Mouse (Mus musculus) mouse embryonic stem cell (cell line): ENCODE data around the gene Slc31a2.

Source experiments
- in situ Hi-C, 2 experiments: fragments of 300-500 bp; cut with MboI; formaldehyde crosslinking; loops; 1 replicate in 1 of 2; 3 replicates in 1 of 2; pipeline ENCODE4 v1.14.3; 2019 to 2020; ENCODE audit warnings: low sequenced_read_pairs in 2 of 2, low pct_unique_long_range_greater_than_20kb in 1 of 2, mixed read lengths in 1 of 2; ENCODE audit not compliant: unreplicated experiment in 1 of 2

Gene Slc31a2

DNA sequence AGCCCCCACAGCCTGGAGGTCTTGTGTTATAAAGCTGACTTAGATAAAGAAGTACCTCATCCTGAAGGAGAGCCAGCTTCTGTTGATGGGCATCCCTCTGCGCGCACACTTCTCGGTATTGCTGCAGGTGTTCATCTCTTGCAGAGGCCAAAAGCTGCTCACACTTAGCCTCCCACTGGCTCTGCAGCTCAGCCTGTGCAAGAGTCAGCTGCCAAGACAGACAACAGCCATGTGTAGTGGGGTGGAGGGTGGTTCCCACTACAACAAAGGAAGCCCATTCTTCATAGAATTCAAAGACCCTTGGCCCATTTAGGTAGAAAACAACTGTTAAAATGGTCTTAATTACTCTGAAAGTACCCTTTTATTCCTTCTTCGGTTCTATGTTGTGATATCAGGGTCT is 44.5 kb downstream of the Slc31a2 start:
- in situ Hi-C loops = no loop called here

- in situ Hi-C loops = no loop called here
Measured at GRCm38 (mm10) chr4:62308406-62308805, 46.0 kb downstream of the Slc31a2 start.

DNA sequence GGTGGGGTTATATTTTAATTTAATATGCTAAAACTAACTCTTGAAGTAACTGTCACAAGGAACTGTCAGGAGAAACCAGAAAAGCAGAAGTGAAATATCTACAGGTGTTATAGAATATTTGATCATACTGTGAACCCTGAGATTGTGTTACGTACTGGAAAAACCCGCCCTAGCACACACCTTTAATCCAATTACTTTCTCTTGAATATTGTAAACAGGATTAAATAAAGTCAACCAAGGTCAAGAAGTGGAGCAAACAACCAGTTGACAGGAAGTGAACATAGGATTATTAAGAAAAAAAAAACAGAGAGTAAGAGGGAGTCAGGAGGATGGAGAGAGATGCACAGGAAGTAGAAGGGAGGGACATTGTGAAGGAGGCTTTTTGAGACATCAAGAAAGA is 50.5 kb downstream of the Slc31a2 start:
- in situ Hi-C loops = no loop called here

- in situ Hi-C loops = no loop called here
Measured at GRCm38 (mm10) chr4:62313641-62314211, 51.4 kb downstream of the Slc31a2 start.

DNA sequence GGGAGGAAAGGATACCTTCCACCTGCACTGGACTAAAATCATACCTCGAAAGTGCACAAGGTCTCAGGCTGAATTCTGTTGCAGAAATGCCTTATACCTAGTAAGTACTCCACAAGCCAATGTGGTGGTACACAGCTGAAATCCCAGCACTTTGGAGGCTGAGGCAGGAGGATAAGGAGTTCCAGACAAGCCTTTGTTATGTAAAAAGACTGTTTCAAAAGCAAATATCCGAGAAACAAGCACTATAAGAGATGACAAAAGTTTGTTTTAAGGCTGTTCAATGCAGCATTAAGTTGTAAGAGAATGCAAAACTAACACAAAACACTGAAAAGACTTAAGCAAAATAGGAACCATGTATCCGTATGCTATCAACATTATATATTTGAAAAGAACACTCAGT is 52.2 kb downstream of the Slc31a2 start:
- in situ Hi-C loops = no loop called here

- in situ Hi-C loops = no loop called here
Measured at GRCm38 (mm10) chr4:62316456-62316855, 54.1 kb downstream of the Slc31a2 start.

- in situ Hi-C loops = no loop called here
Measured at GRCm38 (mm10) chr4:62318294-62318693, 55.9 kb downstream of the Slc31a2 start.

DNA sequence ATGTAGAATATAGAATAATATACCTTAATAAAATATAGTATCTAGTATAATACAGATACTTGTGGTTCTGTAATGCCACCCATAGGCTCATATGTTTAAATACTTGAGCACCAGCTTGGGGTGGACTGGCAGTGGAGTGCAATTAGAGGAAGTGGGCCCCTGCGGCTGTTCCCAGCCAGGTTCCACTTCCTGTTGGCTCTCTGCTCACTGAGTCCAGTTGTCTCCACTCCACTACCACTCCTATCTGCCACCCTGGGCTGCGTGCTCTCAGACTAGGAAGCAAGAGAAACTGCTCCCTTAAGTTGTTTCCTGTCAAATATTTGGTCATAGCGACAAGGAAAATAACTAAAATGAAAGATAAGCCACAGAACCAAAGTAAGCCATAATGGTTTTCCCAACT is 60.3 kb downstream of the Slc31a2 start:
- in situ Hi-C loops = no loop called here

DNA sequence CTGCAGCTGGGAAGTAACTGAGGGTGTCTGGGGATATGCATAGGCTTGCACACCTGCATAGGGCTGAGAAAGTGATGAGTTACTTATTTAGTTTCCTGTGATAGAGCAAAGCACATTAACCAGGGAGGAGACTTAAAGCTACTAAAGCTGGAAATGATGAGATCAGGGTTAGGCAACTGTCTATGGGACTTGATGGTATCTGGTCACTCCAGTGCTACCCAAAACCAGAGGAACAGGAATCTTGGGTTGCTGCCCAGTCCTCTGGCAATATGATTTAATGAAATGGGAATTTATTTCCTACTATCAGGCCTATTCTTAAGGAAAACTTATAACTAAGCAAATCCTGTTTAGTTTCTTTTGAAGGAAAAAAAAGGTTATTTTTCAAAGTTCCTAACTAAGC is 63.7 kb downstream of the Slc31a2 start:
- in situ Hi-C loops = no loop called here

DNA sequence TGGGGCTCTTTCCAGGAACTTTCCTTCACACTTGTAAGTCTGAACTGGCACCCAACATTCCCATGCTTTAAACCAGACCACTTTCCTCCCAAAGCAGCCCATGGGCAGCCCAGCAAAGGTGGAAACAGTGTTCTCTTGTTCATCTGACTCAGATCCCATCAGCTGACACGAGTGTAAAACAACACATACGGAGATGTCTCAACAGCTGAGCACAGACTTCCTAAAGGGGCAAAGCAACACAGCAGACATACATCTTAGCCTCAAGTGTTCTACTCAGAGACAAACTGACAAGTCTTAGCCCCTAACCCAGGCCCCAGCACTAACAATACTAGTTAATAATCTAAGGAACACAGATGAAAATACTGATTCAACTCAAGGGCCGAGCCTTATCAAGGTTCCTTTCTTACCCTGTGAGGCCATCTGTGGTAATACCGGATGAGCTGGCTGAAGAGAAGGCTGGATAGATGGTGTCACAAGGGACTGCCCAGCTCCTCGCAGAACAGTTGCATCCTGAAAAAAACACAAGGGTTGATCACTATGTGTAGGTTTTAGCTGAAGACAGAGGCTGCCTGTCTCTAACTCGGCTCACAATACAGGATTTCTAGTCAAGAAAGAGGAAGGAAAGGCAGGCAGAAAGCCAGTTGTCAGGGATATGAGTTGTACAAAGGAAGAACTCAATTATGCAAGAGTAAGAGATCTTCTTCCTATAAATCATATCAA is 66.7 kb downstream of the Slc31a2 start:
- in situ Hi-C loops = no loop called here

GRCm38 (mm10) chr4:62331977-62332376 is 69.6 kb downstream of the Slc31a2 start:
- in situ Hi-C loops = no loop called here

GRCm38 (mm10) chr4:62338536-62338935 is 76.2 kb downstream of the Slc31a2 start:
- in situ Hi-C loops = no loop called here

DNA sequence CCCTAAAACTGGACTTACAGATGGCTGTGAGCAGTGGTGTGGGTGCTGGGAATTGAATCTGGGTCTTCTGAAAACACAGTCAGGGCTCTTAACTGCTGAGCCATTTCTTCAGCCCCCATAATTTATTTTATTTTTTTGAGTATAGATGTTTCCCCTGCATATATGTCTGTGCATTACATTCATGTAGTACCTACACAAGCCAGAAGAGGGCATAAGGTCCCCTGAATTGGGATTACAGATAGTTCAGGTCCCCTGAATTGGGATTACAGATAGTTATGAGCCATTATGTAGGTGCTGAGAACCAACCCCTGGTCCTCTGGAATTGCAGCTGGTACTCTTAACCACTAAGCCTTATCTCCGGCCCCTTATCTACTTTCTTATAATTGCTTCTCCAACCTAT is 81.6 kb downstream of the Slc31a2 start:
- in situ Hi-C loops = no loop called here

- in situ Hi-C loops = no loop called here
Measured at GRCm38 (mm10) chr4:62345827-62346226, 83.5 kb downstream of the Slc31a2 start.

DNA sequence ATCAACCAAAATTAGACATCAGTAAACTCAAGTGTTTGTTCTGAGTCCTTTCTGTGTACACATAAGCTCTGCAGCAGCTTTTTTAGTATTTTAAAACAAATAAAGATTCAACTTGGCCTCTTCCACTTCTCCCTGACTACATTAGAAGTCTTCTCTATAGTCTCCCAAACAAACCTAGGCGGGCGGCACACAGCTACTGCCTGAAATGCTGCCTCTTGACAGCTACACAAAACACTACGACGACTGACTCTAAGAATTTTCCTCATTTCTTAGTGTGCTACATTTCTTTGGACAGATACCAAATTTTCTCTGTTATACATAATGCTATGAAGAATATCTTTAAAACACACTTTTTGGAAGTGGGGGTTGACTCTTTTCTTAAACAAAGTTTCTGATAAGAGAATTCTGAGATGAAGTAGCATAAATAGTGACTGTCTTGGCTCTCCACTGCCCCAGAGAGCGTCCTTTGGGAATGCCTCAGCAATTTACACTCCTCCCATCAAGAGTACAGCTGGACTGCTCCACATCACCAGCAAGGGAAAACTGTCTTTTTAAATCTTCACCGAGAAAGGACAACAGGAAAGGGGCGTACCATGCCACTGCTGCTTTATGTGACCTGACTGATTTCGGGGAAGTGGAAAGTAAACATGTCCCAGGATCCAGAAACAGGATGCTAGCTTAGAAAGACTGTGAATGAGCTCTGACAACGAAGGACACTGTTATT is 85.4 kb downstream of the Slc31a2 start:
- in situ Hi-C loops = no loop called here
